Mouse (Mus musculus) olfactory bulb, adult 2 months (tissue): ENCODE measurements around the gene Ndufv1. TPM values are rescaled to one million over a fixed set of nuclear protein-coding genes. Genes with fewer than 3 reads are reported as not detected.

ENCODE experiments used
- H3K27ac ChIP-seq: fragments of 200-500 bp; 2 replicates; pipeline ENCODE4 v1.5.1; 2012; ENCODE audit warnings: low read depth, low read length; ENCODE audit not compliant: insufficient read depth
- H3K4me1 ChIP-seq: fragments of 200-500 bp; 2 replicates; pipeline ENCODE4 v1.6.1; 2012; ENCODE audit warnings: low read length; ENCODE audit not compliant: control insufficient read depth, insufficient read depth
- H3K4me3 ChIP-seq: fragments of 200-500 bp; 2 replicates; pipeline ENCODE4 v1.5.1; 2012; ENCODE audit warnings: mild to moderate bottlenecking, low read depth, low read length, moderate library complexity; ENCODE audit not compliant: insufficient read depth
- CTCF ChIP-seq: fragments of 200-500 bp; IDR thresholded peaks from 2 replicates; pipeline ENCODE4 v1.5.1; 2012; ENCODE audit warnings: low read depth, mild to moderate bottlenecking, low read length, moderate library complexity; ENCODE audit not compliant: insufficient read depth
- POLR2A ChIP-seq: fragments of 200-500 bp; IDR thresholded peaks from 2 replicates; pipeline ENCODE4 v1.6.1; 2012; ENCODE audit warnings: mild to moderate bottlenecking, low read depth, low read length, moderate library complexity; ENCODE audit not compliant: insufficient read depth
- WGBS: fragments of 180-500 bp; shearing (Covaris S2); methylation state at CpG from one replicate; pipeline ENCODE4 v1.1.7; 2018; 5-methylcytosine and 5-hydroxymethylcytosine counted together
- polyA plus RNA-seq: library from polyadenylated mRNA; stranded (reverse); fragments of >200 nt; gene quantifications from 2 replicates; pipeline ENCODE4 v1.2.4, GENCODE M21; 2012; ENCODE audit warnings: low replicate concordance; ENCODE audit not compliant: missing spikeins, insufficient read depth, insufficient read length

Gene Ndufv1
- polyA plus RNA-seq, 1 experiment, result 777 TPM

DNA sequence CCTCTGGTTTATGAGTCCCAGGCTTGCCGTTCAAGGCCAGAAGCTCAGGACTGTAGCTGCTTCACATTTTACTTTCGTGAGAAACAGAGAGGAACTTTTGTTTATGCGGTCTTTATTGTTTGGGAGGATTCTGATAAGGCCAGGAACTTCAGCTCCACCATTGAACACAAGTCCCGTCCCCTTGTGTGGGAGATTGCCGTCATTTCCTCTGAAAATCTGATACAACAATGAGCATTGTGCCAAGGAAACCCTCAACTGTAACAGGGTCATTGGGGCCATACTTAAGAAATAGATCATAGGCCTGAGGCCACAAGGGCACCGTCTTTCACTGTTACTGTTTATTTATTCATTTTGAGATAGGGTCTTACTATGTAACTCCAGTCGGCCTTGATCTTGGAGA, 10.6 kb upstream of the Ndufv1 start:
- 76% methylated on average over 7 of the region's 7 CpGs for WGBS
- no peak overlapping the region for H3K27ac ChIP-seq
- TF ChIP-seq POLR2A, result no peak
- TF ChIP-seq CTCF, result no peak

DNA sequence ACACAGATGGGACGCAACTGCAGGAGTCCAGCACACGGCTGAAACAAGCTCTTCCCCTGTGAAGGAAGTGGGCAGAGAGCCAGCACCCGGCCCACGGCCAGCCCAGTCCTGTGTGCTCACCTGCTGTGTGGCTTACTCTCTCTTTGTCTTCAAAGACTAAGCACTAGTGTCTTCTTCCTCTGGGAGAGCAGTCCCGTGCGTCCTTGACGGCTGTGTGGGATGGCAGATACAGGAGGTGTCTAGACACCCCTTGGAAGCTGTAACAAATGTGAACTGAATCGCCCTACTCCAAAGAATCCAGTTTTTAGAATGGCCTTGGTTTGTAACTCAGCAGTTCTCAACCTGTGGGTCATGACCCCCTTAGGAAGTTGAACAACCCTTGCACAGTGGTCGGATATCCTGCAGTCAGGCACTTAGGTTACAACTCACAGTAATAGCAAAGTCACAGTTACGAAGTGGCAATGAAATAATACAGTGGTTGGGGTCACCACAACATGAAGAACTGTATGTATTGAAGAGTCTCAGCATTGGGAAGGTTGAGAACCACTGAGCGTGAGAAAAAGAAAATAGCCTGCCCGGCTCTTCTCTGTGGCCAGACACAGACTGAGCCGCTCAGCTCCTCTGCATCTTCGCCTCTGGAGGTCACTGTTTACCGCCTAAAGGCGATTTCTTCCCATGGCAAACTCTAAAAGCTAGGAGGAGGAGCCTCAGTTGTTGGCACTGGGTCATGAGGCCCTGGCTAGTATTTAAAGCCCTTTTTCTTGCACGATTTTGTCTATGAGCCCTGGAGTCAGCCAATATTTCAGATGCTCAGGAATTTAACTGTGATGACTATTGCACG, 6.4 kb upstream of the Ndufv1 start:
- WGBS, result 21% methylated on average over 18 of the region's 18 CpGs
- no peak for TF ChIP-seq POLR2A
- peak; percentile 72 for TF ChIP-seq CTCF
- Histone ChIP-seq H3K4me1 (no peaks in the 10 kb centered on the region), H3K4me3 (no peak overlapping the region), H3K27ac (no peak overlapping the region)

More for the DNA sequence above, 10.6 kb upstream of the Ndufv1 start:
- Histone ChIP-seq H3K4me3 (no peak overlapping the region), H3K4me1 (no peaks in the 10 kb centered on the region)

DNA sequence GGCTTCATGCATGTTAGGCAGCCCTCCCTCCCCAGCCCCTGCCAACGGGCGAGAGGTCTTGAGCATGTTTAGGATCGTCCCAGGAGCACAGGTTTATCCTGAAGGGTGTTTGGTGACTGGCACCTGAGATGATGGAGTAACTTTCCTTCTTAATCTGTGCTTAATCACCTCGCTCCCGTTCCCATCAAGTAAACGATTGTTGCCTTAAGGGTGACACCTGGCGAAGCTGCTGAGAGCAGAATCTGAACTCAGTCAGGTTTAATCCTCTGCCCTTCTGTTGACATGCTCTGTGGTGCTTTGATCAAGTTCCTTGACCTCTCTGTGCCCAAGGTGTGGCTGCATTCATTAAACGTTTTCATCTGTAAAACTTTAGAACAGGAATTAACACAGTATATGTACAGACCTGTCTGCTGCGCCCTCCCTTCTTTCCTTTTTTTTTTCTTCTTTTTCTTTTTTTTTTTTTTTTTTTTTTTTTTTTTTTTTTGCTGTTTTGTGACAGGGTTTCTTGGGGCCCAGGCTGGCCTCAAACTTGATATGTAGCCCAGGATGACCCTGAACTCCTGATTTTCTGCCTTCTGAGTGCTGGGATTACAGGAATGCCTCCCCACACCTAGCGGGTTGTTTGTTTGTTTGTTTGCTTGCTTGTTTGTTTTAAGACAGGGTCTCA, 5.4 kb upstream of the Ndufv1 start:
- H3K27ac ChIP-seq, result no peak overlapping the region
- 69% methylated on average over 10 of the region's 10 CpGs for WGBS
- no peak overlapping the region for H3K4me3 ChIP-seq
- TF ChIP-seq CTCF, result no peak
- no peak for TF ChIP-seq POLR2A
- 0 out of 2 replicates have a peak, but pooled peaks cover under 1% of the 10 kb centered on the region for H3K4me1 ChIP-seq

DNA sequence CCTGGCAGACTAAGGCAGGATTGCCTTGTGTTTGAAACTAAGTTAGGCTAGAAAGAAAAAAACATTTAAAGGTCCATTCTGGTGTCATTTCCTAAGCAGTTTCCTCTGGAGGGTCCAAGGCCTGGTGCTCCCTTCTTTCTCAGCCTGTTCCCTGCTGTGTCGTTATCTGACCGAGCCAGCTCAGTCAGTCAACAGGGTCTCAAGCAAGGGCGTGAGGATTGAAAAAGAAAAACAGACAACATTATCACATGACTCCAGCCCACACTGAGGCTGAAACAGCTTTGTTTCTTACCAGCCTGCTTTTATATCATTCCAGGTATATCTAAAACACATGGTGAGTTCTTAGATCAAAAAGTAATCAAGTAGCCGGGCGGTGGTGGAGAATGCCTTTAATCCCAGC, 3.0 kb upstream of the Ndufv1 start:
- TF ChIP-seq POLR2A, result no peak
- no peak for TF ChIP-seq CTCF
- WGBS, result 71% methylated on average over 5 of the region's 5 CpGs
- H3K27ac ChIP-seq, result no peak overlapping the region
- peaks cover 10% of the 10 kb centered on the region for H3K4me1 ChIP-seq
- no peak overlapping the region for H3K4me3 ChIP-seq

- no peak for TF ChIP-seq CTCF
- no peak for TF ChIP-seq POLR2A
- Histone ChIP-seq H3K4me3 (no peak overlapping the region), H3K4me1 (peaks cover 12% of the 10 kb centered on the region), H3K27ac (no peak overlapping the region)
These were observed 2.2 kb upstream of the Ndufv1 start for GRCm38 (mm10) chr19:4014802-4015201.

GRCm38 (mm10) chr19:4013066-4013465, 460 bp upstream of the Ndufv1 start:
- TF ChIP-seq POLR2A (no peak), CTCF (no peak)
- peaks cover 15% of the 10 kb centered on the region for H3K4me1 ChIP-seq
- H3K27ac ChIP-seq, result no peak overlapping the region
- WGBS, result 24% methylated on average over 9 of the region's 9 CpGs
- peak overlapping the region; percentile 13 for H3K4me3 ChIP-seq

GRCm38 (mm10) chr19:4011086-4011485, 1.5 kb downstream of the Ndufv1 start:
- 93% methylated on average over 5 of the region's 5 CpGs for WGBS
- no peak for TF ChIP-seq POLR2A

GRCm38 (mm10) chr19:4005971-4006370, 6.6 kb downstream of the Ndufv1 start:
- 96% methylated on average over 8 of the region's 8 CpGs for WGBS
- Histone ChIP-seq H3K4me3 (no peak overlapping the region), H3K27ac (no peak overlapping the region), H3K4me1 (peaks cover 23% of the 10 kb centered on the region)
- TF ChIP-seq CTCF (no peak), POLR2A (no peak)

More at GRCm38 (mm10) chr19:4011086-4011485, 1.5 kb downstream of the Ndufv1 start:
- Histone ChIP-seq H3K27ac (no peak overlapping the region), H3K4me3 (no peak overlapping the region; the same call in 1 of the 2 replicates), H3K4me1 (peaks cover 15% of the 10 kb centered on the region)

DNA sequence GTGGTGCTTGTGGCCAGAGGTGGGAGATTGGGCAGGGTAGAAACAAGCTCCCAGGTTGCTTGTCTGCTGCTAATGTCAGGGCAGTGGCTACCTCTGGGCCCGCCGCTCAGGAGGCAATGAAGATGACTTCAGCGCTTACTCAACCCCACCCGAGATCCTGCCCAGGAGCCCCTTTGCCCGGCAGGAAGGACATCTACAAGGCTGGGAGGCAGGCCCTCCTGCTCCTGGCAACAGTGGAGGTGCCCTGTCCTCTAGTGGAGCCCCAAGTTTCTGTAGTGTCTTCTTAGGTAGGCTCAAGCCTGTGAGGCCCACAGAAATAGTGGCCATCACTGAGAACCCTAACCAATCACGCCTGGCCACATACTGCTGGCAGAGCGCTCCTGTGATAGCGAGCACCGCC, 7.5 kb downstream of the Ndufv1 start:
- 84% methylated on average over 9 of the region's 9 CpGs for WGBS
- H3K4me1 ChIP-seq, result peaks cover 24% of the 10 kb centered on the region
- no peak overlapping the region for H3K27ac ChIP-seq
- H3K4me3 ChIP-seq, result no peak overlapping the region
- TF ChIP-seq POLR2A (no peak), CTCF (no peak)
